Mouse (Mus musculus) heart, embryonic 14.5 days (tissue): ENCODE measurements at regions not wholly inside any gene's neighbourhood (a gene's known extent, or its start where the extent isn't known, plus 50 kb on each side); places are given as distances from the start of the nearest gene placed in this dataset.
"Not testable (repeated sequence)": the region's sequence is repeated elsewhere in the genome, so short reads cannot be mapped to it uniquely, and the experiment has no call there.

Experiments used
- ATAC-seq: fragments of 200-750 bp; cut with Nextera tagmentation; 2 replicates; pipeline ENCODE4 v1.8.0; 2017; ENCODE audit warnings: low read depth, moderate TSS enrichment; ENCODE audit not compliant: insufficient number of reproducible peaks, insufficient read depth, low FRiP score
- H3K27ac ChIP-seq, 2 experiments: fragments of 200-500 bp in 1 of 2; fragments of 300-500 bp in 1 of 2; sonication (generic) in 1 of 2; replicated peaks in 1 of 2; 2 replicates each; pipeline ENCODE4 v1.5.1; 2012 to 2014; ENCODE audit warnings: low read depth in 2 of 2, low read length in 2 of 2, control low read depth in 1 of 2, mild to moderate bottlenecking in 1 of 2, mixed read lengths in 1 of 2; ENCODE audit not compliant: control insufficient read depth in 1 of 2, insufficient read depth in 1 of 2
- H3K27me3 ChIP-seq: fragments of 300-500 bp; sonication (generic); 2 replicates; pipeline ENCODE4 v1.6.1; 2014; ENCODE audit warnings: mild to moderate bottlenecking, low read length, control low read depth; ENCODE audit not compliant: control insufficient read depth, insufficient read depth
- H3K36me3 ChIP-seq: fragments of 300-500 bp; sonication (generic); 2 replicates; pipeline ENCODE4 v1.6.1; 2014; ENCODE audit warnings: mild to moderate bottlenecking, control low read depth, low read length, mixed read lengths; ENCODE audit not compliant: control insufficient read depth, insufficient read depth
- H3K4me1 ChIP-seq, 2 experiments: fragments of 200-500 bp in 1 of 2; fragments of 300-500 bp in 1 of 2; sonication (generic) in 1 of 2; 2 replicates each; pipeline ENCODE4 v1.6.1; 2012 to 2014; ENCODE audit warnings: low read length in 2 of 2, control low read depth in 1 of 2, mixed read lengths in 1 of 2; ENCODE audit not compliant: control insufficient read depth in 2 of 2, insufficient read depth in 2 of 2
- H3K4me2 ChIP-seq: fragments of 300-500 bp; sonication (generic); 2 replicates; pipeline ENCODE4 v1.6.1; 2014; ENCODE audit warnings: mild to moderate bottlenecking, low read length
- H3K4me3 ChIP-seq, 2 experiments: fragments of 200-500 bp in 1 of 2; fragments of 300-500 bp in 1 of 2; sonication (generic) in 1 of 2; 2 replicates each; pipeline ENCODE4 v1.5.1; 2012 to 2014; ENCODE audit warnings: low read length in 2 of 2, mild to moderate bottlenecking in 2 of 2, control low read depth in 1 of 2, low read depth in 1 of 2, moderate library complexity in 1 of 2; ENCODE audit not compliant: control insufficient read depth in 1 of 2, insufficient read depth in 1 of 2
- H3K9ac ChIP-seq: fragments of 300-500 bp; sonication (generic); 2 replicates; pipeline ENCODE4 v1.6.1; 2014; ENCODE audit warnings: mild to moderate bottlenecking, low read length
- H3K9me3 ChIP-seq: fragments of 300-500 bp; sonication (generic); 2 replicates; pipeline ENCODE4 v1.6.1; 2016; ENCODE audit warnings: low read length, control low read depth; ENCODE audit not compliant: control insufficient read depth
- WGBS: fragments of 180-500 bp; shearing (Covaris S2); extraction: QIAGEN DNeasy Blood & Tissue Kit; methylation state at CpG from one replicate; pipeline ENCODE4 v1.1.7; 2014; 5-methylcytosine and 5-hydroxymethylcytosine counted together

DNA sequence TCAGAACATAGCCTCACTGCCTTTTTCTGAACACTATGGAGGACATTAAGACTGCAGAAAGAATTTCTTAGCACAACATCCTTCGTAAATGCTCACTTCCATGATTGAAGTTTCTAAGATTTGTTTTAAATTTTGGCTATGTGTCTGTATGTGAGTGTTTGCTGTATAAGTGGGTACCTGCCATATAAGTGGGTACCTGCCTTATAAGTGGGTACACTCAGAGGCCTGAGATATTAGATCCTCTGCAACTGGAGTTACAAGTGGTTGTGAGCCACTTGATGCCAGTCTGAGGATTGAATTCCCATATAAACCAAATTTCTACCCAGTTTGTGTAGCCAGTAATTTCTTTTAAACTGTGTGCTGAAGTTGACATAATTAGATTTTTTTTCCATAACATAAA is 67.8 kb downstream of the Foxa2 start:
- Histone ChIP-seq H3K4me3 (no peak overlapping the region), H3K27ac (no peak overlapping the region), H3K4me1 (no peaks in the 10 kb centered on the region), H3K36me3 (no peaks in the 10 kb centered on the region), H3K4me2 (no peak overlapping the region), H3K9me3 (no peaks in the 10 kb centered on the region), H3K9ac (no peak overlapping the region), H3K27me3 (no peaks in the 10 kb centered on the region)
- 79% methylated on average over 1 of the region's 1 CpGs for WGBS
- no peak for ATAC-seq

- no peak overlapping the region for H3K27ac ChIP-seq
- 23% methylated on average over 2 of the region's 2 CpGs for WGBS
- ATAC-seq, result no peak
Observed at GRCm38 (mm10) chr2:147974776-147975175, 72.0 kb downstream of the Foxa2 start.

DNA sequence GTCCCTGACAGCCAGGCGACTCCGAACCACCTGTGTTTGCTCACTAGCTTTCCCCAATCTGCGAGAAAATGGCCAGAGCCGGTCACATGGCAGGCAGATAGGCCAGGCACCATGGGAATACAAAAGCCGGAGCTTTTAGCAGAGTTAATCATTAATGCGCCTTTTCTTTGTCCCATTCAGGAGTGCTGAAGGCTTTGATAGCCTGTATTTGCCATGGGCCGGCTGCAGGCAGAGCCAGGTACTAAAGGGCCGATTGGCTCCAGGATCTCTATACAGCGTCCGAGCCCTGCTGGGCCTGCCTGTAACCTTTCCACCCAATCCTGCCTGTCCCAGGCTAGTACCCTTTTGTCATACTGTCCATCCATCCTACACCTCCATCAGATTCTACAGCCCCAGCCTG is 78.1 kb downstream of the Foxa2 start:
- no peak overlapping the region for H3K4me2 ChIP-seq
- no peak for ATAC-seq
- H3K9me3 ChIP-seq, result no peaks in the 10 kb centered on the region
- H3K27ac ChIP-seq, result no peak overlapping the region
- no peak overlapping the region for H3K4me3 ChIP-seq
- no peak overlapping the region for H3K9ac ChIP-seq
- 44% methylated on average over 10 of the region's 10 CpGs for WGBS
- H3K36me3 ChIP-seq, result no peaks in the 10 kb centered on the region
- H3K27me3 ChIP-seq, result no peaks in the 10 kb centered on the region
- H3K4me1 ChIP-seq, result no peaks in the 10 kb centered on the region

More at GRCm38 (mm10) chr2:147974776-147975175, 72.0 kb downstream of the Foxa2 start:
- no peaks in the 10 kb centered on the region for H3K4me1 ChIP-seq
- no peaks in the 10 kb centered on the region for H3K9me3 ChIP-seq
- H3K36me3 ChIP-seq, result no peaks in the 10 kb centered on the region
- no peak overlapping the region for H3K4me2 ChIP-seq
- H3K4me3 ChIP-seq, result no peak overlapping the region
- H3K9ac ChIP-seq, result no peak overlapping the region
- H3K27me3 ChIP-seq, result no peaks in the 10 kb centered on the region

- Histone ChIP-seq H3K27ac (no peak overlapping the region), H3K9ac (no peak overlapping the region), H3K4me1 (no peaks in the 10 kb centered on the region), H3K9me3 (no peaks in the 10 kb centered on the region), H3K36me3 (no peaks in the 10 kb centered on the region), H3K27me3 (no peaks in the 10 kb centered on the region), H3K4me3 (no peak overlapping the region), H3K4me2 (no peak overlapping the region)
- WGBS, result 67% methylated on average over 9 of the region's 9 CpGs
- no peak for ATAC-seq
Observed at GRCm38 (mm10) chr2:147967829-147968529, 78.8 kb downstream of the Foxa2 start.

GRCm38 (mm10) chr2:147963284-147963683 is 83.5 kb downstream of the Foxa2 start:
- not testable (repeated sequence) for H3K27ac ChIP-seq, H3K9me3 ChIP-seq, H3K27me3 ChIP-seq, H3K4me1 ChIP-seq, H3K36me3 ChIP-seq, ATAC-seq, H3K9ac ChIP-seq, H3K4me2 ChIP-seq, H3K4me3 ChIP-seq
- WGBS, result 71% methylated on average over 1 of the region's 1 CpGs

DNA sequence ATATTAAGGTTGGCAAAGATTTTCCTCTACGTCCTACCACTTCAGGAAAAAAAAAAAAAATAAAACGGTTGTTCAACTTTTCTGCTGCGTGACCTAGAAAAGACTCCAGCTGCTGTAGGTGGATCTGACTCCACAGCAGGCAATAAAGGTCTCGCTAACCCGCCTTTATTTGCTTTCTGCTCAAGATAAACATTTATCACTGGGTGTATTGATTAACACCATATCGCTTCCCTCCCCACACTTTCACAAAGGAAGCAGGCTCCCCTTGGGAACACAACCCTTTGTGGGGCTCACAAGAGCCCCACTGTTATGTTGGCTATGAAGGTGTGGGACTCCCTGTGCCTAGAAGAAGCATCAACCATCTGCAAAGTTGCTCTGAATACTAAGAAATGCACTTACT is 85.1 kb downstream of the Foxa2 start:
- Histone ChIP-seq H3K27ac (no peak overlapping the region), H3K9me3 (no peaks in the 10 kb centered on the region), H3K4me1 (no peaks in the 10 kb centered on the region), H3K36me3 (no peaks in the 10 kb centered on the region), H3K27me3 (no peaks in the 10 kb centered on the region), H3K9ac (no peak overlapping the region), H3K4me3 (no peak overlapping the region), H3K4me2 (no peak overlapping the region)
- ATAC-seq, result no peak
- WGBS, result 40% methylated on average over 6 of the region's 6 CpGs

DNA sequence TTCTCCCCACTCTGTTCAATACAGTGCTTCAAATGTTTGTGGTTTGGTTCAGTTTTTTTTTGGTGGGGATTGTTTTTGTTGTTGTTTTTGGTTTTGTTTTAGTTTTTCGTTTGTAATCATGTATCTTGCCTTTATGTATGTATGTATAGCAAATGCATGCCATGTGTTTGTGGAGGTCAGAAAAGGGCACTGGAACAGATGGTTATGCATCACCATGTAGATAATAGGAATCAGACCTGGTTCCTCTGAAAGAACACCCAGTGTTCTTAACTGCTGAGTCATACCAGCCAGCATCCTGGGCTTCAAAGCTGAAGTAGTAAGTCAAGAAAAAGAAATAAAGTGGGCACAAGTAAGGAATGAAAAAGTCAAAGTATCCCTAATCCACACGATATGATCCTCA is 92.6 kb downstream of the Foxa2 start:
- Histone ChIP-seq H3K36me3 (no peaks in the 10 kb centered on the region), H3K4me2 (no peak overlapping the region), H3K9me3 (no peaks in the 10 kb centered on the region), H3K4me1 (no peaks in the 10 kb centered on the region), H3K27ac (no peak overlapping the region), H3K27me3 (no peaks in the 10 kb centered on the region), H3K9ac (no peak overlapping the region), H3K4me3 (no peak overlapping the region)
- 53% methylated on average over 2 of the region's 2 CpGs for WGBS
- no peak for ATAC-seq

GRCm38 (mm10) chr2:147951233-147951632 is 95.5 kb downstream of the Foxa2 start:
- no peak overlapping the region for H3K9ac ChIP-seq
- no peaks in the 10 kb centered on the region for H3K4me1 ChIP-seq
- H3K27me3 ChIP-seq, result no peaks in the 10 kb centered on the region
- H3K4me3 ChIP-seq, result no peak overlapping the region
- no peak for ATAC-seq
- H3K27ac ChIP-seq, result no peak overlapping the region
- 87% methylated on average over 5 of the region's 5 CpGs for WGBS
- H3K36me3 ChIP-seq, result no peaks in the 10 kb centered on the region
- no peak overlapping the region for H3K4me2 ChIP-seq
- no peaks in the 10 kb centered on the region for H3K9me3 ChIP-seq
